Mouse (Mus musculus): ENCODE measurements around the gene Scpep1.

DNA sequence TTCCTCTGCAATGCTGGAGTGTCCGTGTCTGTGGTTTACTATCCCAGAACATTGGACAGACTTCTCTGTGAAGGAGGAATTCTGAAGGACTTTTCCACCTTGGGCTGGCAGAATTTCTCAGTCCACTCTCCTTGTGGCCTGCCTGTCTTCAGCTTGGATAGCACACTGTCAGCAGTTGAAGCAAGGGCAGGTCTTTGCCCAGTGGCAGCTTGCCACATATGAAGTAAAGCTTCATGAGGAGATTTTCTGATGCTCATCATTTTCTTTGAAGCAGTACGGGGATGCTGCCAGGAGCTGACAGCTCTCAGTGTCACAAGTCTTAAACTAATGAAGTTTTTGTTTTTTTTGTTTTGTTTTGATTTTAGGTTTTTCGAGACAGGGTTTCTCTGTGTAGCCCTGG is 3.6 kb upstream of the Scpep1 start:
- TF ChIP-seq CTCF (IDR thresholded peaks at IDR 0.05; ENCODE audit: insufficient read depth, low read length) (no peak), POLR2A (IDR thresholded peaks at IDR 0.05; ENCODE audit: borderline replicate concordance, extremely low read depth, low read depth, low read length) (no peak)

Measured in lung, adult 2 months (tissue).